Mouse (Mus musculus): ENCODE data around the gene Piezo1.

The Piezo1 gene

GRCm38 (mm10) chr8:122497016-122497734 is 54.0 kb downstream of the Piezo1 start:
- WGBS = 82% methylated on average over 11 of the region's 12 CpGs

GRCm38 (mm10) chr8:122488387-122488786 is 62.7 kb downstream of the Piezo1 start:
- WGBS = 67% methylated on average over 9 of the region's 9 CpGs

GRCm38 (mm10) chr8:122484831-122485230 is 66.3 kb downstream of the Piezo1 start:
- 91% methylated on average over 12 of the region's 12 CpGs for WGBS

GRCm38 (mm10) chr8:122483877-122484276 is 67.3 kb downstream of the Piezo1 start:
- 97% methylated on average over 7 of the region's 7 CpGs for WGBS

GRCm38 (mm10) chr8:122482448-122482847 is 68.7 kb downstream of the Piezo1 start:
- 93% methylated on average over 8 of the region's 8 CpGs for WGBS

- WGBS = under 1% methylated on average over 103 of the region's 103 CpGs
Observed at GRCm38 (mm10) chr8:122475580-122476320, 75.4 kb downstream of the Piezo1 start, which contains the start of the genes Rnf166 and Ctu2. Gene Rnf166 (minus strand): TSS chr8:122476064. Gene Ctu2 (plus strand): TSS chr8:122476143.

- 4% methylated on average over 16 of the region's 16 CpGs for WGBS
Observed at GRCm38 (mm10) chr8:122474951-122475560, 76.1 kb downstream of the Piezo1 start.

- 61% methylated on average over 8 of the region's 8 CpGs for WGBS
Observed at GRCm38 (mm10) chr8:122473911-122474421, 77.2 kb downstream of the Piezo1 start.

- WGBS = 82% methylated on average over 5 of the region's 5 CpGs
Observed at GRCm38 (mm10) chr8:122470691-122471090, 80.4 kb downstream of the Piezo1 start.

- WGBS = 90% methylated on average over 10 of the region's 10 CpGs
Observed at GRCm38 (mm10) chr8:122469965-122470364, 81.2 kb downstream of the Piezo1 start.

GRCm38 (mm10) chr8:122469407-122469806 is 81.7 kb downstream of the Piezo1 start:
- WGBS = 82% methylated on average over 6 of the region's 6 CpGs

- WGBS = 69% methylated on average over 13 of the region's 13 CpGs
Observed at GRCm38 (mm10) chr8:122467816-122468215, 83.3 kb downstream of the Piezo1 start.

- WGBS = 76% methylated on average over 7 of the region's 7 CpGs
Observed at GRCm38 (mm10) chr8:122464985-122465384, 86.1 kb downstream of the Piezo1 start.

- 52% methylated on average over 12 of the region's 12 CpGs for WGBS
Observed at GRCm38 (mm10) chr8:122463651-122464640, 87.2 kb downstream of the Piezo1 start.

GRCm38 (mm10) chr8:122462510-122462909 is 88.6 kb downstream of the Piezo1 start:
- WGBS = 79% methylated on average over 8 of the region's 8 CpGs

- 35% methylated on average over 11 of the region's 11 CpGs for WGBS
Observed at GRCm38 (mm10) chr8:122461473-122462148, 89.5 kb downstream of the Piezo1 start.

GRCm38 (mm10) chr8:122460524-122461472 is 90.3 kb downstream of the Piezo1 start, which contains the start of gene Snai3:
Gene Snai3 (minus strand): TSS chr8:122460733.
- WGBS = 3% methylated on average over 47 of the region's 56 CpGs

GRCm38 (mm10) chr8:122459990-122460389 is 91.1 kb downstream of the Piezo1 start:
- 27% methylated on average over 7 of the region's 7 CpGs for WGBS

- WGBS = 56% methylated on average over 6 of the region's 6 CpGs
Observed at GRCm38 (mm10) chr8:122459218-122459900, 91.8 kb downstream of the Piezo1 start.

Measured in cerebral cortex, adult 2 months (tissue).